Mouse (Mus musculus): ENCODE measurements around the gene Map3k10. TPM values are rescaled to one million over a fixed set of nuclear protein-coding genes. Genes with fewer than 3 reads are reported as not detected.

The Map3k10 gene
- total and polyA plus RNA-seq, 3 experiments = 7.8 to 16.7 (median 8.2) TPM

DNA sequence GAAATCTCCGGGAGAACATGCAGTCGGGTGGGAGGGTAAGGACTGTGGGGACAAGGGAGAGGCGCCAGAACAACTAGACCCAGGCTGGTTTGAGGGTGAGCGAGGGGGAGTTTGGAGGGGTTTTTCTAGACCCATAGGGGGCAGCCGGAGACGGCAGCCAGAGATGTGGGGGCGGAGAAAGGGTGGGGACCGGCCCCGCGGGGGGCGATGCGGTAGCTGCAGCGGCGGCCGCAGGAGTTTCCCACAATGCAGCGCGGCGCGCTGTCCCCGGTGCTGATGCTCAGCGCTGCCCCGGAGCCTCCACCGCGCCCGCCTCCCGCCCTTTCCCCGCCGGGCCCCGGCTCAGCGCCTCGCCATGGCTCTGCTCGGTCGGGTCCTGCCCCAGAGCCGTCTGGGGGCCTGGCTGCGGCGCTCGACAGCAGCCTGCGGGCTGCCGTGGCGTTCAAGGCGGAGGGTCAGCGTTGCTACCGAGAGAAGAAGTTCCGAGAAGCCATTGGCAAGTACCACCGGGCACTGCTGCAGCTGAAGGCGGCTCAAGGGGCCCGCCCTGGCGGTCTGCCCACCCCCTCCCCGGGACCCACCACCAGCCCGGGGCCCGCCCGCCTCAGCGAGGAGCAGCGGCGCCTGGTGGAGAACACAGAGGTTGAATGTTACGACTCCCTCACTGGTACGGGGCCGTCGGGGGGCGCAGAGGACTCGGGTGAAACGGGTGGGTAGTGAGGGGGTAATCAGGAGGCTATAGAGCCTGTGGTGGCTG is 20.5 kb downstream of the Map3k10 start, which contains the start of gene Ttc9b:
Gene Ttc9b (plus strand): TSS at position 235 of the 757 bp plus-strand sequence.
- H3K79me2 ChIP-seq (replicated peaks; ENCODE audit: control insufficient read depth, extremely low read depth, insufficient read depth, poor library complexity, severe bottlenecking) = no peaks in the 10 kb centered on the region
- H3K9ac ChIP-seq (ENCODE audit: insufficient read depth, low read depth) = no peak within 1 kb of the TSS
- TF ChIP-seq BHLHE40 (IDR thresholded peaks at IDR 0.05; ENCODE audit: low read depth, low read length) = no peak
- no peak for TF ChIP-seq JUND (conservative IDR thresholded peaks at IDR 0.05; ENCODE audit: low read depth, low read length)
- TF ChIP-seq RAD21 (IDR thresholded peaks at IDR 0.05; ENCODE audit: low read depth, low read length) = no peak
- TF ChIP-seq RCOR1 (conservative IDR thresholded peaks at IDR 0.05; ENCODE audit: low read depth, low read length) = peak; percentile 95
- no peak for TF ChIP-seq ETS1 (conservative IDR thresholded peaks at IDR 0.05; ENCODE audit: low read depth, low read length)
- TF ChIP-seq SIN3A (IDR thresholded peaks at IDR 0.05; ENCODE audit: low read length) = peak; percentile 47; the same call in 1 of the 2 replicates
- H3K27me3 ChIP-seq (replicated peaks) = peaks cover 18% of the 10 kb centered on the region
- H3K9me3 ChIP-seq (replicated peaks; ENCODE audit: low read length) = no peaks in the 10 kb centered on the region
- H3K4me2 ChIP-seq (ENCODE audit: insufficient read depth, low read depth, poor library complexity, severe bottlenecking) = no peak within 1 kb of the TSS
- H3K36me3 ChIP-seq (replicated peaks in 1 of 2; ENCODE audit: control insufficient read depth in 1 of 2, insufficient read depth in 1 of 2, low read length in 1 of 2) = peaks cover 5 to 31% of the 10 kb centered on the region in 2 experiments
- H3K27ac ChIP-seq (ENCODE audit: insufficient read depth, low read depth) = no peak within 1 kb of the TSS
- dilution Hi-C loops (cut with MboI; ENCODE audit: extremely low pct_ligation_motif_present, extremely low pct_unique_long_range_greater_than_20kb, low sequenced_read_pairs) = no loop called here
- in situ Hi-C loops (cut with MboI; ENCODE audit: low pct_ligation_motif_present, low pct_unique_long_range_greater_than_20kb, low sequenced_read_pairs) = no loop called here
- DNase-seq (ENCODE audit: extremely low read depth) = peak; percentile 17
- peaks cover 0 to 10% of the 10 kb centered on the region in 2 experiments; a peak in 1 of 4 replicates for H3K4me1 ChIP-seq (ENCODE audit: control insufficient read depth in 1 of 2, insufficient read depth in 2 of 2)
- H3K4me3 ChIP-seq (replicated peaks in 1 of 3; ENCODE audit: low read depth in 2 of 3, low read length in 2 of 3, poor library complexity in 1 of 3) = no peak within 1 kb of the TSS

DNA sequence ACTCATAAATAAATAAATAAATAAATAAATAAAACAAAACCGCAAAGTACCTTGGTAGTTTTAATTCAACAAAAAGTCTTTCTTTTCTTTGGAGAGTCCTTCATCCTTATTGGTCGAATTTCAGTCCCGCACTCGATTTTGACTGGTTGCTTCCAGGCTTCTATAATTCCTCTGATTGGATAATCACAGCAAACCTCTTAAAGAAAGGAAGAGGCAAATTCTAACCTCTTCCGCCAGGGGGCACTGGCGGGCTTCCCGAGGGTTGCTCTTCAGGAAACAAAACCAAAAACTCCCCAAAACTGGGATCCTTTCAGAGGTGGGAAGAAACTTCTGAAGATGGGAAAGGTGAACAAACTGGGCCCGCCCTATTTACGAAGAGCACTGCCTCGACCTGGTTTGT is 23.4 kb downstream of the Map3k10 start:
- in situ Hi-C loops (cut with MboI; ENCODE audit: low pct_ligation_motif_present, low pct_unique_long_range_greater_than_20kb, low sequenced_read_pairs) (no loop called here), dilution Hi-C loops (cut with MboI; ENCODE audit: extremely low pct_ligation_motif_present, extremely low pct_unique_long_range_greater_than_20kb, low sequenced_read_pairs) (no loop called here)
- Histone ChIP-seq H3K36me3 (replicated peaks in 1 of 2; ENCODE audit: control insufficient read depth in 1 of 2, insufficient read depth in 1 of 2, low read length in 1 of 2) (peaks cover 0 to 6% of the 10 kb centered on the region in 2 experiments), H3K4me3 (replicated peaks in 1 of 3; ENCODE audit: low read depth in 2 of 3, low read length in 2 of 3, poor library complexity in 1 of 3) (peak overlapping the region in 1 of 3 experiments; percentile 25), H3K9me3 (replicated peaks; ENCODE audit: low read length) (no peaks in the 10 kb centered on the region), H3K4me2 (ENCODE audit: insufficient read depth, low read depth, poor library complexity, severe bottlenecking) (peak overlapping the region; percentile 73), H3K27ac (ENCODE audit: insufficient read depth, low read depth) (no peak overlapping the region), H3K79me2 (replicated peaks; ENCODE audit: control insufficient read depth, extremely low read depth, insufficient read depth, poor library complexity, severe bottlenecking) (no peaks in the 10 kb centered on the region), H3K27me3 (replicated peaks) (peaks cover 18% of the 10 kb centered on the region), H3K9ac (ENCODE audit: insufficient read depth, low read depth) (no peak overlapping the region), H3K4me1 (ENCODE audit: control insufficient read depth in 1 of 2, insufficient read depth in 2 of 2) (peaks cover 0 to 10% of the 10 kb centered on the region in 2 experiments; a peak in 1 of 4 replicates)
- TF ChIP-seq POLR2AphosphoS2 (IDR thresholded peaks at IDR 0.05; ENCODE audit: low read depth, low read length) (no peak), SIN3A (IDR thresholded peaks at IDR 0.05; ENCODE audit: low read length) (no peak), POLR2A (IDR thresholded peaks at IDR 0.05; ENCODE audit: low read depth, low read length) (no peak), MXI1 (IDR thresholded peaks at IDR 0.05; ENCODE audit: low read depth, low read length) (no peak), RAD21 (IDR thresholded peaks at IDR 0.05; ENCODE audit: low read depth, low read length) (peak; percentile 89), JUND (conservative IDR thresholded peaks at IDR 0.05; ENCODE audit: low read depth, low read length) (no peak), MAFK (IDR thresholded peaks at IDR 0.05; ENCODE audit: insufficient replicate concordance, low read length) (no peak), ZC3H11A (IDR thresholded peaks at IDR 0.05; ENCODE audit: low read depth, low read length) (peak; percentile 45), TCF12 (IDR thresholded peaks at IDR 0.05; ENCODE audit: low read depth, low read length) (no peak), PAX5 (IDR thresholded peaks at IDR 0.05; ENCODE audit: low read length) (no peak), CHD2 (IDR thresholded peaks at IDR 0.05; ENCODE audit: low read length) (peak; percentile 43; the same call in 1 of the 2 replicates), USF2 (conservative IDR thresholded peaks at IDR 0.05; ENCODE audit: low read depth, low read length) (no peak), SMC3 (IDR thresholded peaks at IDR 0.05; ENCODE audit: low read depth, low read length) (peak; percentile 89), GABPA (IDR thresholded peaks at IDR 0.05; ENCODE audit: insufficient replicate concordance, low read depth, low read length) (no peak), JUN (IDR thresholded peaks at IDR 0.05; ENCODE audit: insufficient read depth, low read depth, low read length) (no peak), CTCF (conservative IDR thresholded peaks at IDR 0.05 in 1 of 2, IDR thresholded peaks at IDR 0.05 in 1 of 2; ENCODE audit: low read depth in 2 of 2, low read length in 2 of 2) (peak; percentile 75 to 92), E2F4 (IDR thresholded peaks at IDR 0.05; ENCODE audit: insufficient replicate concordance, low read depth, low read length) (no peak)
- peak; percentile 87 for DNase-seq (ENCODE audit: extremely low read depth)
